Mouse (Mus musculus) lung, embryonic 16.5 days (tissue): Measurements from ENCODE around the gene Slu7. TPM values are rescaled to one million over a fixed set of nuclear protein-coding genes. Genes with fewer than 3 reads are reported as not detected.

Experiments
- ATAC-seq: fragments of 200-750 bp; cut with Nextera tagmentation; 2 replicates; pipeline ENCODE4 v1.8.0; 2017; ENCODE audit warnings: low read depth, mild to moderate bottlenecking, moderate library complexity
- H3K27ac ChIP-seq: fragments of 300-500 bp; sonication (generic); 2 replicates; pipeline ENCODE4 v1.5.1; 2014; ENCODE audit warnings: mild to moderate bottlenecking, control low read depth, low read length
- H3K27me3 ChIP-seq: fragments of 300-500 bp; sonication (generic); 2 replicates; pipeline ENCODE4 v1.6.1; 2014; ENCODE audit warnings: low read depth, low read length, mixed read lengths; ENCODE audit not compliant: control insufficient read depth, insufficient read depth
- H3K36me3 ChIP-seq: fragments of 300-500 bp; sonication (generic); 2 replicates; pipeline ENCODE4 v1.6.1; 2014; ENCODE audit warnings: low read length; ENCODE audit not compliant: control insufficient read depth, insufficient read depth
- H3K4me1 ChIP-seq: fragments of 300-500 bp; sonication (generic); replicated peaks from 2 replicates; pipeline ENCODE4 v1.6.1; 2014; ENCODE audit warnings: low read length, mixed read lengths; ENCODE audit not compliant: control insufficient read depth, insufficient read depth
- H3K4me2 ChIP-seq: fragments of 300-500 bp; sonication (generic); 2 replicates; pipeline ENCODE4 v1.6.1; 2014; ENCODE audit warnings: low read depth, low read length, control low read depth
- H3K4me3 ChIP-seq: fragments of 300-500 bp; sonication (generic); 2 replicates; pipeline ENCODE4 v1.5.1; 2014; ENCODE audit warnings: mild to moderate bottlenecking, low read length, control low read depth
- H3K9ac ChIP-seq: fragments of 300-500 bp; sonication (generic); 2 replicates; pipeline ENCODE4 v1.6.1; 2014; ENCODE audit warnings: low read length, control low read depth
- H3K9me3 ChIP-seq: fragments of 300-500 bp; sonication (generic); 2 replicates; pipeline ENCODE4 v1.6.1; 2016; ENCODE audit warnings: low read length; ENCODE audit not compliant: control insufficient read depth
- WGBS: fragments of 180-500 bp; shearing (Covaris S2); extraction: QIAGEN DNeasy Blood & Tissue Kit; methylation state at CpG from one replicate; pipeline ENCODE4 v1.1.7; 2014; 5-methylcytosine and 5-hydroxymethylcytosine counted together
- polyA plus RNA-seq: library from polyadenylated mRNA; unstranded; fragments of >200 nt; fragmentation: Nextera tagmentation; extraction: Ambion mirVana; gene quantifications from 2 replicates; pipeline ENCODE4 v1.2.1, GENCODE M21; 2015

Gene Slu7
- polyA plus RNA-seq, 1 experiment from 2014 or later: 58.0 TPM

GRCm38 (mm10) chr11:43395073-43395948, 38.2 kb upstream of the Slu7 start:
- Histone ChIP-seq H3K4me3 (no peak overlapping the region), H3K4me2 (no peak overlapping the region), H3K36me3 (no peaks in the 10 kb centered on the region), H3K27ac (no peak overlapping the region), H3K27me3 (no peaks in the 10 kb centered on the region), H3K4me1 (no peaks in the 10 kb centered on the region), H3K9ac (no peak overlapping the region), H3K9me3 (no peaks in the 10 kb centered on the region)
- WGBS: 45% methylated on average over 14 of the region's 14 CpGs
- ATAC-seq: peak; percentile 51; the same call in 1 of the 2 replicates

- WGBS: 90% methylated on average over 4 of the region's 4 CpGs
- Histone ChIP-seq H3K4me3 (no peak overlapping the region), H3K4me1 (no peaks in the 10 kb centered on the region), H3K4me2 (no peak overlapping the region), H3K36me3 (no peaks in the 10 kb centered on the region), H3K9ac (no peak overlapping the region), H3K9me3 (no peaks in the 10 kb centered on the region), H3K27me3 (no peaks in the 10 kb centered on the region), H3K27ac (no peak overlapping the region)
- ATAC-seq: no peak
Measured at GRCm38 (mm10) chr11:43396246-43396645, 37.3 kb upstream of the Slu7 start.

GRCm38 (mm10) chr11:43396672-43397071, 36.9 kb upstream of the Slu7 start:
- Histone ChIP-seq H3K36me3 (no peaks in the 10 kb centered on the region), H3K9me3 (no peaks in the 10 kb centered on the region), H3K27ac (no peak overlapping the region), H3K4me3 (no peak overlapping the region), H3K4me2 (no peak overlapping the region), H3K27me3 (no peaks in the 10 kb centered on the region), H3K4me1 (no peaks in the 10 kb centered on the region), H3K9ac (no peak overlapping the region)
- 63% methylated on average over 7 of the region's 7 CpGs for WGBS
- ATAC-seq: no peak

- H3K4me1 ChIP-seq: no peaks in the 10 kb centered on the region
- no peak overlapping the region for H3K4me2 ChIP-seq
- ATAC-seq: no peak
- H3K36me3 ChIP-seq: no peaks in the 10 kb centered on the region
- WGBS: 40% methylated on average over 4 of the region's 4 CpGs
- H3K4me3 ChIP-seq: no peak overlapping the region
- no peaks in the 10 kb centered on the region for H3K9me3 ChIP-seq
- H3K27ac ChIP-seq: no peak overlapping the region
- H3K27me3 ChIP-seq: no peaks in the 10 kb centered on the region
- H3K9ac ChIP-seq: no peak overlapping the region
Measured at GRCm38 (mm10) chr11:43399297-43399696, 34.2 kb upstream of the Slu7 start.

DNA sequence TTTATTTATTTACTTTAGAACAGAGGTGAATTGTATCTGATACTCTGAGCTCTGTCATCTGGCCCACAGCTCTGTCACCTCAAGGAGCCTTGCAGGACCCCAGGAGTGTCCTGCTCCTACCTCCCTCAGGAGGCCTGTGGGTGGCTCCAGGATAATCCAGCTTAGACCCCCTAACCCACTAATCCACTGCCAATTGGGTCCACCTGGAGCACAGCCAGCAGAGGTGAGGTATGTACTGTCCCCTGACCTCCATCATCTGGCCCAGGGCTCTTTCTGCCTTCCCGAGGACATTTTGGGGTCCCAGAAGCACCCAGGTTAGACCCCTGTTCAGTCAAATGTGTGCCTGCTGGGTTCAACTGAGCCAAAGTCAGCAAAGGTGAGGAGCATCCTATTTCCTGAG, 33.4 kb upstream of the Slu7 start:
- WGBS: 82% methylated on average over 1 of the region's 1 CpGs
- Histone ChIP-seq H3K4me2 (no peak overlapping the region), H3K9ac (no peak overlapping the region), H3K27me3 (no peaks in the 10 kb centered on the region), H3K4me3 (no peak overlapping the region), H3K36me3 (no peaks in the 10 kb centered on the region), H3K27ac (no peak overlapping the region), H3K4me1 (no peaks in the 10 kb centered on the region), H3K9me3 (peaks cover 4% of the 10 kb centered on the region; the same call in 1 of the 2 replicates)
- ATAC-seq: no peak

DNA sequence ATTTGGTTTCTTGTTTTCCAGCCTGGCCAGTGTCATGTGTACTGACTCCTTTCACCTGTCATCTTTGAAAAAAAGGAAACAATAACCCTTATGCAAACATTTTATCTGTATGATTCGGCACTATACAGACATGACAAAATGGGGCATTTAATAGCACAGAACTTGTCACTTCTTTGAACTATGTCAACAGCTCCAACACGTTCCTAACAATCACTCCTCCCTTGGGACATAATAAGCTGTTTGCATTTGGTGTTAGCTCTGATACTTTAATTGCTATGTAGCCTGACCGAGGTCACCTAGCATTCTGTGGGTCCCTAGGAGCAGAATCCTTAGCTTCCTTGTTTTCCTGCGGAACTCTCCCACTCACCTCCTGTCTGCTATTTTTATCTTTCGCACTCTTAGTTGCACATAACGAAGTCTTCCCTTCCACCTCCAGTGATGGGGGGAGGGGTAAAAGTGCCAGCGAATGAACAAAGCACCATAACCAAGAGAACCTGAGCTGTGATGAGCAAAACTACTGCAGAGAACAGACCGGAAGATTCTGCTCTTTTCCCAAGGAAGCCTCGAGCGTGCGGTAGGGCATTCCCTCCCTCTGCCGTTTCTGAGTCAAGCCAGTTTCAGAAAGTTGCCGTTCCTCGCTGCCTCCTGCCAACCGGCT, 29.3 kb upstream of the Slu7 start:
- Histone ChIP-seq H3K9me3 (peaks cover 4% of the 10 kb centered on the region; the same call in 1 of the 2 replicates), H3K27me3 (no peaks in the 10 kb centered on the region), H3K27ac (no peak overlapping the region), H3K9ac (no peak overlapping the region), H3K4me3 (no peak overlapping the region), H3K4me2 (no peak overlapping the region), H3K4me1 (no peaks in the 10 kb centered on the region), H3K36me3 (no peaks in the 10 kb centered on the region)
- no peak for ATAC-seq
- 78% methylated on average over 15 of the region's 15 CpGs for WGBS

GRCm38 (mm10) chr11:43408888-43409287, 24.7 kb upstream of the Slu7 start:
- ATAC-seq: no peak
- H3K27ac ChIP-seq: no peak overlapping the region
- no peak overlapping the region for H3K4me3 ChIP-seq
- peaks cover 4% of the 10 kb centered on the region; the same call in 1 of the 2 replicates for H3K9me3 ChIP-seq
- no peaks in the 10 kb centered on the region for H3K4me1 ChIP-seq
- no peak overlapping the region for H3K4me2 ChIP-seq
- H3K9ac ChIP-seq: no peak overlapping the region
- H3K36me3 ChIP-seq: no peaks in the 10 kb centered on the region
- WGBS: 75% methylated on average over 2 of the region's 2 CpGs
- no peaks in the 10 kb centered on the region for H3K27me3 ChIP-seq

DNA sequence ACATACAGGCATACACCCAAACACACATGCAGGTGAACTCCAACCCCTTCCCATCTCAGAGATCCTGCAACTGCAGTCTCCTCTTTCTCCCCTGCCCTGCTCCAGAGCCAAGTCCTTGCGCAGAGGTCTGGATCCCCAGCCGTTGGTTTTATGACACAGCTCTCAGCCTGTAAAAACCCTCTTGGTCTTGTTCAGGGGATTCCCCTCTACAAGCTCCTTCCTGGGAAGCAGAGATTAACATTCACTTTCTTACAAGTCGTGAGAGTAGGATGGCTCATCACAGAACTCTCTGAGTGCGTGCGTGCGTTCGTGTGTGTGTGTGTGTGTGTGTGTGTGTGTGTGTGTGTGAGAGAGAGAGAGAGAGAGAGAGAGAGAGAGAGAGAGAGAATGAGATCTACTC, 23.3 kb upstream of the Slu7 start:
- Histone ChIP-seq H3K4me1 (no peaks in the 10 kb centered on the region), H3K9me3 (no peaks in the 10 kb centered on the region), H3K27me3 (no peaks in the 10 kb centered on the region), H3K27ac (no peak overlapping the region), H3K4me2 (no peak overlapping the region), H3K9ac (no peak overlapping the region), H3K36me3 (no peaks in the 10 kb centered on the region), H3K4me3 (no peak overlapping the region)
- 73% methylated on average over 7 of the region's 7 CpGs for WGBS
- ATAC-seq: no peak

DNA sequence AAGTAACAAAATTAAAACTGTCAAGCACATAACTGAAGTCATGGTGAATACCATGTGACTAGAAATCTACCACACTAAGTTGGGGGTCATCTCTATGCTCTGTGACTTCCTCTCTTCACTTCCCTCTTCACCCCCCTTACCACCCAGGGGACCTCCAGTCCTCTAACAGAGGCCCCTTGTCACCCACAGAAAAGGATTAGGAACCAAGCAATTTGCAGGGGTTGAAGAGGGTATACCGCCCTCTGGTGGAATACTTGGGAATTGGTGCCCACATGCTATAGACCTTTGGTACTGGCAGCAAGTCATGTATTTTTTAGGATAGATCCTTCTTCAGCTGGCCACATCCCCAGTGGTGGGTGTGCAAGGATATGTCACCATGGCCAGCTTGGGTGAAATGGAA, 22.1 kb upstream of the Slu7 start:
- H3K4me2 ChIP-seq: no peak overlapping the region
- no peaks in the 10 kb centered on the region for H3K9me3 ChIP-seq
- H3K9ac ChIP-seq: no peak overlapping the region
- H3K4me1 ChIP-seq: no peaks in the 10 kb centered on the region
- ATAC-seq: no peak
- no peaks in the 10 kb centered on the region for H3K27me3 ChIP-seq
- WGBS: 0% methylated on average over 1 of the region's 1 CpGs
- no peaks in the 10 kb centered on the region for H3K36me3 ChIP-seq
- no peak overlapping the region for H3K4me3 ChIP-seq
- no peak overlapping the region for H3K27ac ChIP-seq
